8 mouse cellular contexts compared by ENCODE assay signal in genomic region chr3:101376538-101377247, GRCm38 (mm10). TPM values are rescaled to one million over a fixed set of nuclear protein-coding genes. Genes with fewer than 3 reads are reported as not detected.
DNase-seq lines count a peak whose midpoint lies in the region; ATAC-seq and TF ChIP-seq lines count a peak whose summit lies in the region.

Gene Igsf3 (plus strand): TSS chr3:101377083.

- peak within 1 kb of the TSS; percentile 80 for H3K4me3 ChIP-seq in forebrain, embryonic 13.5 days
- H3K4me3 ChIP-seq in lung, embryonic 14.5 days (ENCODE audit: low read depth, low read length), result peak within 1 kb of the TSS; percentile 80

- WGBS in forebrain, embryonic 13.5 days, result 5% methylated on average over 33 of the region's 56 CpGs
- WGBS in lung, embryonic 14.5 days, result 3% methylated on average over 48 of the region's 56 CpGs

- peak within 1 kb of the TSS; percentile 88 for H3K9ac ChIP-seq in forebrain, embryonic 13.5 days
- H3K9ac ChIP-seq in lung, embryonic 14.5 days, result peak within 1 kb of the TSS; percentile 84

- ATAC-seq in cerebellum, adult (ENCODE audit: insufficient number of reproducible peaks, low FRiP score, low TSS enrichment), result peak; percentile 43
- ATAC-seq in forebrain, embryonic 13.5 days, result peak; percentile 82
- peak; percentile 91 for ATAC-seq in lung, embryonic 14.5 days (ENCODE audit: insufficient read depth)

- H3K27ac ChIP-seq in forebrain, embryonic 13.5 days, result peak within 1 kb of the TSS; percentile 74
- peak within 1 kb of the TSS; percentile 69 for H3K27ac ChIP-seq in lung, embryonic 14.5 days (ENCODE audit: low read depth)

- peak within 1 kb of the TSS; percentile 89 for H3K4me2 ChIP-seq in forebrain, embryonic 13.5 days
- H3K4me2 ChIP-seq in lung, embryonic 14.5 days, result peak within 1 kb of the TSS; percentile 98

- intact Hi-C loops in heart, postnatal 36 days (cut with DNase I), result no loop called here

- DNase-seq in ES-CJ7 (ENCODE audit: low read depth, low spot score), result peak; percentile 82
- peak; percentile 79 to 83 for DNase-seq in heart, postnatal 36 days
- no peak for DNase-seq in layer of hippocampus, adult 8-10 months (ENCODE audit: low spot score in 2 of 2)
- DNase-seq in lung, embryonic 14.5 days, result peak; percentile 90
- DNase-seq in ovary, postnatal 10 days (ENCODE audit: low spot score), result peak; percentile 64
- DNase-seq in thymus, postnatal 10 days (ENCODE audit: low spot score in 2 of 2), result peak; percentile 88 to 91

- H3K9me3 ChIP-seq in forebrain, embryonic 13.5 days (replicated peaks), result no peaks in the 10 kb centered on the region
- no peaks in the 10 kb centered on the region for H3K9me3 ChIP-seq in lung, embryonic 14.5 days (ENCODE audit: low read depth, low read length)

- H3K4me1 ChIP-seq in forebrain, embryonic 13.5 days, result peaks cover 48% of the 10 kb centered on the region
- H3K4me1 ChIP-seq in lung, embryonic 14.5 days (ENCODE audit: insufficient read depth), result peaks cover 18% of the 10 kb centered on the region

- TF ChIP-seq CTCF in lung, embryonic 14.5 days (IDR thresholded peaks at IDR 0.05; ENCODE audit: low read depth), result no peak

- H3K27me3 ChIP-seq in forebrain, embryonic 13.5 days, result peaks cover 14% of the 10 kb centered on the region; the same call in 1 of the 2 replicates
- no peaks in the 10 kb centered on the region for H3K27me3 ChIP-seq in lung, embryonic 14.5 days (ENCODE audit: insufficient read depth, low read length)

- no peaks in the 10 kb centered on the region for H3K36me3 ChIP-seq in forebrain, embryonic 13.5 days (ENCODE audit: poor library complexity, severe bottlenecking)
- H3K36me3 ChIP-seq in lung, embryonic 14.5 days (ENCODE audit: insufficient read depth), result 0 out of 2 replicates have a peak, but pooled peaks cover 4% of the 10 kb centered on the region

RNA-seq across cellular contexts. Expression of gene Igsf3, which starts in this region (rescaled TPM):
- 39.7 and 42.2 TPM in 2 replicates for polyA plus RNA-seq in forebrain, embryonic 13.5 days (2015; fragmentation: Nextera tagmentation; extraction: Ambion mirVana)
- total RNA-seq in heart, postnatal 36 days (2021), result 10 to 100 TPM in 1 of 2 experiments, 1 to 10 TPM in 1; 9.9 to 13.2 TPM
- total RNA-seq in layer of hippocampus, adult 8-10 months (2022), result 10 to 100 TPM; 16.4 to 17.7 (median 16.9) TPM
- 23.4 and 24.1 TPM in 2 replicates for polyA plus RNA-seq in lung, embryonic 14.5 days (2014; fragmentation: Nextera tagmentation; extraction: Ambion mirVana)

Comparison
In these comparisons a context has a peak if more than half of its experiments do, and no peak if none do; other contexts are left out.
1. DNase-seq: peak in ES-CJ7 (single experiment), heart, postnatal 36 days (2 of 2), lung, embryonic 14.5 days (single experiment), ovary, postnatal 10 days (single experiment) and thymus, postnatal 10 days (2 of 2); none in layer of hippocampus, adult 8-10 months (0 of 2).
2. Peak in every context shown above with its lines, with median percentiles within 50 percentile points of each other: ATAC-seq.